Mouse (Mus musculus) forebrain, postnatal 0 days (tissue): ENCODE results near the gene Senp3. TPM values are rescaled to one million over a fixed set of nuclear protein-coding genes. Genes with fewer than 3 reads are reported as not detected.

ENCODE experiments used
- ATAC-seq: fragments of 200-750 bp; cut with Nextera tagmentation; 2 replicates; pipeline ENCODE4 v1.8.0; 2017; ENCODE audit warnings: mild to moderate bottlenecking, moderate library complexity
- DNase-seq: peaks from one replicate; pipeline ENCODE4 v3.0.0-alpha.2; 2015
- H3K27ac ChIP-seq: fragments of 300-500 bp; sonication (generic); 2 replicates; pipeline ENCODE4 v1.5.1; 2014; ENCODE audit warnings: low read depth, mild to moderate bottlenecking, antibody characterized with exemption, low read length, moderate library complexity, mixed read lengths
- H3K27me3 ChIP-seq: fragments of 300-500 bp; sonication (generic); 2 replicates; pipeline ENCODE4 v1.6.1; 2014; ENCODE audit warnings: mild to moderate bottlenecking, low read length, mixed read lengths; ENCODE audit not compliant: insufficient read depth
- H3K36me3 ChIP-seq: fragments of 300-500 bp; sonication (generic); 2 replicates; pipeline ENCODE4 v1.6.1; 2014; ENCODE audit warnings: mild to moderate bottlenecking, moderate library complexity; ENCODE audit not compliant: insufficient read depth
- H3K4me1 ChIP-seq: fragments of 300-500 bp; sonication (generic); 2 replicates; pipeline ENCODE4 v1.6.1; 2014; ENCODE audit warnings: antibody characterized with exemption; ENCODE audit not compliant: insufficient read depth
- H3K4me2 ChIP-seq: fragments of 300-500 bp; sonication (generic); 2 replicates; pipeline ENCODE4 v1.6.1; 2014; ENCODE audit warnings: low read depth, mild to moderate bottlenecking, moderate library complexity
- H3K4me3 ChIP-seq: fragments of 300-500 bp; sonication (generic); 2 replicates; pipeline ENCODE4 v1.5.1; 2014; ENCODE audit warnings: low read depth, low read length, mixed read lengths
- H3K9ac ChIP-seq: fragments of 300-500 bp; sonication (generic); 2 replicates; pipeline ENCODE4 v1.6.1; 2014; ENCODE audit warnings: mild to moderate bottlenecking
- H3K9me3 ChIP-seq: fragments of 300-500 bp; sonication (generic); 2 replicates; pipeline ENCODE4 v1.6.1; 2016; ENCODE audit warnings: low read length
- CTCF ChIP-seq: sonication (generic); IDR thresholded peaks from 2 replicates; pipeline ENCODE4 v1.5.1; 2016; ENCODE audit warnings: antibody characterized with exemption, control low read depth, low read depth
- WGBS: fragments of 180-500 bp; shearing (Covaris S2); extraction: QIAGEN DNeasy Blood & Tissue Kit; methylation state at CpG from one replicate; pipeline ENCODE4 v1.1.7; 2014; 5-methylcytosine and 5-hydroxymethylcytosine counted together
- polyA plus RNA-seq: library from polyadenylated mRNA; unstranded; fragments of >200 nt; fragmentation: Nextera tagmentation; extraction: Ambion mirVana; gene quantifications from 2 replicates; pipeline ENCODE4 v1.2.1, GENCODE M21; 2015
- total RNA-seq: library from RNA; depleted of rRNA; stranded (reverse); fragments of >200 nt; gene quantifications from 2 replicates; pipeline ENCODE4 v1.2.3, GENCODE M21; 2014

Senp3 gene
- total and polyA plus RNA-seq, 2 experiments from 2014 or later, result 77.6 to 82.4 TPM

GRCm38 (mm10) chr11:69710470-69710869 is 28.6 kb upstream of the Senp3 start:
- no peak overlapping the region for H3K4me3 ChIP-seq
- H3K4me1 ChIP-seq, result 0 out of 2 replicates have a peak, but pooled peaks cover 2% of the 10 kb centered on the region
- H3K4me2 ChIP-seq, result no peak overlapping the region
- ATAC-seq (no peak), DNase-seq (no peak)
- no peak overlapping the region for H3K27ac ChIP-seq
- no peaks in the 10 kb centered on the region for H3K9me3 ChIP-seq
- H3K9ac ChIP-seq, result no peak overlapping the region
- 68% methylated on average over 3 of the region's 3 CpGs for WGBS
- no peaks in the 10 kb centered on the region for H3K36me3 ChIP-seq
- TF ChIP-seq CTCF, result no peak
- no peaks in the 10 kb centered on the region for H3K27me3 ChIP-seq

- no peak overlapping the region for H3K4me2 ChIP-seq
- no peak for ATAC-seq
- 0 out of 2 replicates have a peak, but pooled peaks cover 2% of the 10 kb centered on the region for H3K4me1 ChIP-seq
- H3K9ac ChIP-seq, result no peak overlapping the region
- no peak for TF ChIP-seq CTCF
- H3K27me3 ChIP-seq, result no peaks in the 10 kb centered on the region
- no peak overlapping the region for H3K4me3 ChIP-seq
- no peaks in the 10 kb centered on the region for H3K9me3 ChIP-seq
- no peak overlapping the region for H3K27ac ChIP-seq
- DNase-seq, result no peak
- 53% methylated on average over 11 of the region's 11 CpGs for WGBS
- no peaks in the 10 kb centered on the region for H3K36me3 ChIP-seq
These were observed 27.9 kb upstream of the Senp3 start for GRCm38 (mm10) chr11:69709554-69710446.

- Histone ChIP-seq H3K27me3 (no peaks in the 10 kb centered on the region), H3K9ac (no peak overlapping the region), H3K36me3 (no peaks in the 10 kb centered on the region), H3K4me1 (0 out of 2 replicates have a peak, but pooled peaks cover 2% of the 10 kb centered on the region), H3K4me3 (no peak overlapping the region), H3K4me2 (no peak overlapping the region), H3K9me3 (no peaks in the 10 kb centered on the region), H3K27ac (no peak overlapping the region)
- WGBS, result 92% methylated on average over 3 of the region's 3 CpGs
- no peak for TF ChIP-seq CTCF
- no peak for DNase-seq
- no peak for ATAC-seq
These were observed 26.9 kb upstream of the Senp3 start for GRCm38 (mm10) chr11:69708614-69709265.

GRCm38 (mm10) chr11:69707873-69708381 is 26.0 kb upstream of the Senp3 start:
- no peak overlapping the region for H3K4me2 ChIP-seq
- no peak overlapping the region for H3K9ac ChIP-seq
- DNase-seq, result no peak
- H3K4me3 ChIP-seq, result no peak overlapping the region
- WGBS, result 88% methylated on average over 4 of the region's 4 CpGs
- H3K27ac ChIP-seq, result no peak overlapping the region
- H3K27me3 ChIP-seq, result no peaks in the 10 kb centered on the region
- no peaks in the 10 kb centered on the region for H3K9me3 ChIP-seq
- no peak for ATAC-seq
- 0 out of 2 replicates have a peak, but pooled peaks cover 2% of the 10 kb centered on the region for H3K4me1 ChIP-seq
- TF ChIP-seq CTCF, result no peak
- no peaks in the 10 kb centered on the region for H3K36me3 ChIP-seq

- ATAC-seq, result no peak
- no peak overlapping the region for H3K27ac ChIP-seq
These were observed 25.6 kb upstream of the Senp3 start for GRCm38 (mm10) chr11:69707480-69707847.

DNA sequence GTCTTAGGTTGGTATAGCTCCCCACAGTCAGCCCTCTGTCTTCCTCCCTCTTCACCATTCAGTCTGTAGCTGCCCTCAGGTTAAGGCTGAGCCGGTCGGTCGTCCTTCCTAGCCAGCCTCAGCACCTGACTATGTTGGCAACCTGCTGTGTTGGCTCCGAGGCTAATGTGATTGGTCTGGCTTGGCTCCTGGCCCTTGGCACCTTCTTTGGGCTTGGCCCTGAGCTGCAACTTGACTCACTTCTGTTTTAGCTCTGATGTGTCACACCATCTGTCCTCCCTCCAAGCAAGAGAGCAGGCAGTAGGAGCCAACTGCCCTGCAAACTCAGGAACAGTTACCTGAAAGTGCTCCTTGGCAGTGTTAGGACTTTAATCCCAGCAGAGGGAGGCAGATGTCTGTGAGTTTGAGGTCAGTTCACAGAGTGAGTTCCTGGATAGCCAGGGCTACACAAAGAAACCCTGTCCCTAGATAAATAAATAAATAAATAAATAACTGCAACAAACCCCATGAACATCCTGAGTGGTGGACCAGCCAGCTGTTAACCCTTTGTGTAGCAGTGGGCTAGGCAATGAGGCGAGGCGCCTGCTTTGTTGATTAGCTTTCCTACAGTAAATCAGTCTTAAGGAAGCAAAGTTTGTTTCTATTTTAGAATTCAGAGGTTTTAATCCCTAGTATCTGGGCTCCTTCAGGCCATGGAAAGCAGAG is 25.0 kb upstream of the Senp3 start:
- DNase-seq, result no peak
- no peaks in the 10 kb centered on the region for H3K27me3 ChIP-seq
- H3K27ac ChIP-seq, result no peak overlapping the region
- TF ChIP-seq CTCF, result no peak
- no peak overlapping the region for H3K9ac ChIP-seq
- ATAC-seq, result no peak
- 44% methylated on average over 6 of the region's 6 CpGs for WGBS
- H3K4me3 ChIP-seq, result no peak overlapping the region
- H3K36me3 ChIP-seq, result no peaks in the 10 kb centered on the region
- H3K4me1 ChIP-seq, result 0 out of 2 replicates have a peak, but pooled peaks cover 2% of the 10 kb centered on the region
- H3K9me3 ChIP-seq, result no peaks in the 10 kb centered on the region
- H3K4me2 ChIP-seq, result no peak overlapping the region

More at GRCm38 (mm10) chr11:69707480-69707847, 25.6 kb upstream of the Senp3 start:
- no peaks in the 10 kb centered on the region for H3K9me3 ChIP-seq
- H3K9ac ChIP-seq, result no peak overlapping the region
- H3K4me1 ChIP-seq, result 0 out of 2 replicates have a peak, but pooled peaks cover 2% of the 10 kb centered on the region
- WGBS, result 93% methylated on average over 4 of the region's 4 CpGs
- H3K36me3 ChIP-seq, result no peaks in the 10 kb centered on the region
- no peak for TF ChIP-seq CTCF
- H3K4me3 ChIP-seq, result no peak overlapping the region
- DNase-seq, result no peak
- H3K27me3 ChIP-seq, result no peaks in the 10 kb centered on the region
- H3K4me2 ChIP-seq, result no peak overlapping the region
